Mouse (Mus musculus) bone marrow macrophage, adult 2 months (primary cell): ENCODE data around the gene Cabp5. TPM values are rescaled to one million over a fixed set of nuclear protein-coding genes. Genes with fewer than 3 reads are reported as not detected.
"Not testable (repeated sequence)": the region's sequence is repeated elsewhere in the genome, so short reads cannot be mapped to it uniquely, and the experiment has no call there.

Experiments
- H3K27ac ChIP-seq: 2 replicates; pipeline ENCODE4 v1.5.1; 2012; ENCODE audit warnings: low read depth, low read length; ENCODE audit not compliant: insufficient read depth
- H3K4me1 ChIP-seq: 2 replicates; pipeline ENCODE4 v1.6.1; 2012; ENCODE audit warnings: low read length; ENCODE audit not compliant: control insufficient read depth, insufficient read depth
- H3K4me3 ChIP-seq: 2 replicates; pipeline ENCODE4 v1.5.1; 2012; ENCODE audit warnings: mild to moderate bottlenecking, low read length, moderate library complexity; ENCODE audit not compliant: insufficient read depth
- CTCF ChIP-seq: IDR thresholded peaks from 2 replicates; pipeline ENCODE4 v1.5.1; 2012; ENCODE audit warnings: low read depth, mild to moderate bottlenecking, low read length, moderate library complexity
- POLR2A ChIP-seq: IDR thresholded peaks from 2 replicates; pipeline ENCODE4 v1.6.1; 2012; ENCODE audit warnings: mild to moderate bottlenecking, low read depth, low read length, borderline replicate concordance
- polyA plus RNA-seq: library from polyadenylated mRNA; stranded (reverse); fragments of >200 nt; gene quantifications from 2 replicates; pipeline ENCODE4 v1.2.4, GENCODE M21; 2012; ENCODE audit not compliant: missing spikeins, insufficient read depth, insufficient read length

The Cabp5 gene
- not detected in 2 replicates for polyA plus RNA-seq

- TF ChIP-seq CTCF (no peak), POLR2A (no peak)
- no peak within 1 kb of the TSS for H3K27ac ChIP-seq
- H3K4me1 ChIP-seq = no peaks in the 10 kb centered on the region
- no peak within 1 kb of the TSS for H3K4me3 ChIP-seq
These were observed at the start of gene Cabp5 for GRCm38 (mm10) chr7:13397832-13398231. Gene Cabp5, plus strand, starts transcription at chr7:13398132.

GRCm38 (mm10) chr7:13355943-13356342 is 42.0 kb upstream of the Cabp5 start:
- Histone ChIP-seq H3K4me3 (no peak overlapping the region), H3K27ac (no peak overlapping the region), H3K4me1 (no peaks in the 10 kb centered on the region)
- TF ChIP-seq POLR2A (no peak), CTCF (no peak)

GRCm38 (mm10) chr7:13380588-13380987 is 17.3 kb upstream of the Cabp5 start:
- Histone ChIP-seq H3K4me1 (no peaks in the 10 kb centered on the region), H3K4me3 (no peak overlapping the region), H3K27ac (no peak overlapping the region)
- no peak for TF ChIP-seq POLR2A
- TF ChIP-seq CTCF = no peak

GRCm38 (mm10) chr7:13450541-13450940 is 52.6 kb downstream of the Cabp5 start, which contains the start of gene Bsph1:
Gene Bsph1, plus strand, starts transcription at chr7:13450841.
- not testable (repeated sequence) for H3K4me3 ChIP-seq, H3K27ac ChIP-seq, H3K4me1 ChIP-seq

Other genes with a start within 250 kb of the Cabp5 start
- gene Vmn1r88, start 238.6 kb upstream of the Cabp5 start, polyA plus RNA-seq = 0.07 TPM in 1 of 2 replicates, not detected in the other
- not detected in 2 replicates for gene Vmn1r89, start 185.1 kb upstream of the Cabp5 start, polyA plus RNA-seq
- gene Lig1, start 120.8 kb upstream of the Cabp5 start, polyA plus RNA-seq = 44.4 and 49.4 TPM in 2 replicates
- gene Zswim9, start 119.4 kb upstream of the Cabp5 start, polyA plus RNA-seq = 4.3 and 7.2 TPM in 2 replicates
- gene Pla2g4c, start 73.5 kb upstream of the Cabp5 start, polyA plus RNA-seq = 0.32 TPM in 2 replicates
- gene Bsph1, start 52.7 kb downstream of the Cabp5 start, polyA plus RNA-seq = not detected in 2 replicates
- gene Bsph2, start 172.9 kb downstream of the Cabp5 start, polyA plus RNA-seq = not detected in 2 replicates
- gene Sult2a5, start 225.8 kb downstream of the Cabp5 start, polyA plus RNA-seq = not detected in 2 replicates